Mouse (Mus musculus): ENCODE results near the gene Prtg.

- TF ChIP-seq USF2 (conservative IDR thresholded peaks at IDR 0.05; ENCODE audit: low read depth, low read length): no peak
- TF ChIP-seq MAX (IDR thresholded peaks at IDR 0.05; ENCODE audit: low read length): no peak
- no peak for TF ChIP-seq MAZ (IDR thresholded peaks at IDR 0.05; ENCODE audit: low read depth, low read length)
Observed at GRCm38 (mm10) chr9:72872298-72873130, 65.8 kb downstream of the Prtg start.

All from CH12.LX (cell line).